Mouse (Mus musculus): ENCODE measurements at regions not wholly inside any gene's neighbourhood (a gene's known extent, or its start where the extent isn't known, plus 50 kb on each side); places are given as distances from the start of the nearest gene placed in this dataset.

DNA sequence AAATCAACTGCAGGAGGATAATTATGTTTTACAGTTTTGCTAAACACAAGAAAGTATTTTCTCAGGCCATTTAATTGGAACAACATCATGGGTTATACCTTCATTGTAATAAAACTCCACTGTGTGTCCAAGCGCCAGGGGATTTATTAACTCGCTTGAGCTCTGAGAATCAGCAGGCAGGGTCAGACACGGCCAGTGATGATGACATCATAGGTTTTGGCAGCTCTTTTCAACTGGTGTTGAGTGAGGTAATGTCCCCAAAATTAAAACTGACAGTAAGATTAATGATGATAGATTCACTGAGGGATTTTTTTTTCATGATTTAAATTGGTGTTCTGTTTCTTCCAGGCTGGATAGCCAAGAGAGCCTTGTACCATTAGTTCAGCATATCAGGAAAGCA is 576.7 kb upstream of the Clint1 start:
- H3K79me2 ChIP-seq (ENCODE audit: control insufficient read depth, insufficient read depth, low read length), result no peaks in the 10 kb centered on the region
- WGBS, result 71% methylated on average over 3 of the region's 3 CpGs
- H3K27me3 ChIP-seq (ENCODE audit: control insufficient read depth, insufficient read depth, low read length), result no peaks in the 10 kb centered on the region
- TF ChIP-seq POLR2A (IDR thresholded peaks at IDR 0.05; ENCODE audit: extremely low read depth, insufficient read depth, low read length) (no peak), CTCF (IDR thresholded peaks at IDR 0.05; ENCODE audit: low read depth, low read length) (no peak)
- H3K4me1 ChIP-seq (ENCODE audit: control insufficient read depth, insufficient read depth, low read length), result no peaks in the 10 kb centered on the region
- no peak overlapping the region for H3K27ac ChIP-seq (replicated peaks; ENCODE audit: insufficient read depth, low read depth, low read length)
- no peaks in the 10 kb centered on the region for H3K36me3 ChIP-seq (ENCODE audit: control insufficient read depth, insufficient read depth, low read length)
- H3K9ac ChIP-seq (ENCODE audit: low read depth, low read length), result no peak overlapping the region
- H3K4me3 ChIP-seq (ENCODE audit: insufficient read depth, low read depth, low read length), result no peak overlapping the region
- no peak for DNase-seq (ENCODE audit: extremely low read depth, low read depth, low spot score)

GRCm38 (mm10) chr11:45296772-45297171 is 555.1 kb upstream of the Clint1 start:
- Histone ChIP-seq H3K9ac (ENCODE audit: low read depth, low read length) (no peak overlapping the region), H3K27ac (replicated peaks; ENCODE audit: insufficient read depth, low read depth, low read length) (no peak overlapping the region), H3K4me1 (ENCODE audit: control insufficient read depth, insufficient read depth, low read length) (no peaks in the 10 kb centered on the region), H3K4me3 (ENCODE audit: insufficient read depth, low read depth, low read length) (no peak overlapping the region), H3K27me3 (ENCODE audit: control insufficient read depth, insufficient read depth, low read length) (no peaks in the 10 kb centered on the region), H3K79me2 (ENCODE audit: control insufficient read depth, insufficient read depth, low read length) (no peaks in the 10 kb centered on the region), H3K36me3 (ENCODE audit: control insufficient read depth, insufficient read depth, low read length) (no peaks in the 10 kb centered on the region)
- WGBS, result 84% methylated on average over 2 of the region's 2 CpGs
- TF ChIP-seq POLR2A (IDR thresholded peaks at IDR 0.05; ENCODE audit: extremely low read depth, insufficient read depth, low read length) (no peak), CTCF (IDR thresholded peaks at IDR 0.05; ENCODE audit: low read depth, low read length) (no peak)
- DNase-seq (ENCODE audit: extremely low read depth, low read depth, low spot score), result no peak

GRCm38 (mm10) chr11:45311934-45312333 is 539.9 kb upstream of the Clint1 start:
- Histone ChIP-seq H3K79me2 (ENCODE audit: control insufficient read depth, insufficient read depth, low read length) (no peaks in the 10 kb centered on the region), H3K4me3 (ENCODE audit: insufficient read depth, low read depth, low read length) (no peak overlapping the region), H3K9ac (ENCODE audit: low read depth, low read length) (no peak overlapping the region), H3K4me1 (ENCODE audit: control insufficient read depth, insufficient read depth, low read length) (no peaks in the 10 kb centered on the region), H3K27ac (replicated peaks; ENCODE audit: insufficient read depth, low read depth, low read length) (no peak overlapping the region), H3K36me3 (ENCODE audit: control insufficient read depth, insufficient read depth, low read length) (no peaks in the 10 kb centered on the region), H3K27me3 (ENCODE audit: control insufficient read depth, insufficient read depth, low read length) (no peaks in the 10 kb centered on the region)
- WGBS, result 90% methylated on average over 6 of the region's 6 CpGs
- no peak for TF ChIP-seq POLR2A (IDR thresholded peaks at IDR 0.05; ENCODE audit: extremely low read depth, insufficient read depth, low read length)
- TF ChIP-seq CTCF (IDR thresholded peaks at IDR 0.05; ENCODE audit: low read depth, low read length), result no peak
- no peak for DNase-seq (ENCODE audit: extremely low read depth, low read depth, low spot score)

DNA sequence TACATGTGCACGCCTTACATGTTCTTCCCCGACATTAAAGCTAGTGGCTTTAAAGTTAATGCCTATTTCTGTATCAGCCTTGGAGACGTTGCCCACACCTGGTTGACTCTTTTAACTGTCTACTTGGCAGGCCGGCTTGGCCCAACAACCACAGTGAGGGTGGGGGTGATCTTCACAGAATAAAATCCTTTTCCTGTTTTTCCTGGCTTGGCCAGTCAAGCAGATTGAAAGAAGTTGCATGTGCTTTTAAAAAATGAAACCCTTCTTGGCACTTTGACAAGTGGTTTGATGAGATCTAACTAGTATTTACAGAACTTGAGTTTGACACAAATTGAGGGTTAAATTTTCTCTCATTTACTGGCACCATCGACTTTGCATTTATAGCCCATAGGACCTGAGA is 528.1 kb upstream of the Clint1 start:
- no peaks in the 10 kb centered on the region for H3K79me2 ChIP-seq (ENCODE audit: control insufficient read depth, insufficient read depth, low read length)
- H3K27ac ChIP-seq (replicated peaks; ENCODE audit: insufficient read depth, low read depth, low read length), result no peak overlapping the region
- WGBS, result 89% methylated on average over 5 of the region's 5 CpGs
- TF ChIP-seq CTCF (IDR thresholded peaks at IDR 0.05; ENCODE audit: low read depth, low read length), result no peak
- TF ChIP-seq POLR2A (IDR thresholded peaks at IDR 0.05; ENCODE audit: extremely low read depth, insufficient read depth, low read length), result no peak
- DNase-seq (ENCODE audit: extremely low read depth, low read depth, low spot score), result no peak
- no peak overlapping the region for H3K9ac ChIP-seq (ENCODE audit: low read depth, low read length)
- H3K4me1 ChIP-seq (ENCODE audit: control insufficient read depth, insufficient read depth, low read length), result no peaks in the 10 kb centered on the region
- H3K36me3 ChIP-seq (ENCODE audit: control insufficient read depth, insufficient read depth, low read length), result no peaks in the 10 kb centered on the region
- H3K27me3 ChIP-seq (ENCODE audit: control insufficient read depth, insufficient read depth, low read length), result no peaks in the 10 kb centered on the region
- H3K4me3 ChIP-seq (ENCODE audit: insufficient read depth, low read depth, low read length), result no peak overlapping the region

GRCm38 (mm10) chr11:45330319-45330718 is 521.5 kb upstream of the Clint1 start:
- no peaks in the 10 kb centered on the region for H3K27me3 ChIP-seq (ENCODE audit: control insufficient read depth, insufficient read depth, low read length)
- H3K27ac ChIP-seq (replicated peaks; ENCODE audit: insufficient read depth, low read depth, low read length), result no peak overlapping the region
- H3K36me3 ChIP-seq (ENCODE audit: control insufficient read depth, insufficient read depth, low read length), result no peaks in the 10 kb centered on the region
- H3K4me1 ChIP-seq (ENCODE audit: control insufficient read depth, insufficient read depth, low read length), result no peaks in the 10 kb centered on the region
- WGBS, result 69% methylated on average over 2 of the region's 2 CpGs
- DNase-seq (ENCODE audit: extremely low read depth, low read depth, low spot score), result no peak
- TF ChIP-seq POLR2A (IDR thresholded peaks at IDR 0.05; ENCODE audit: extremely low read depth, insufficient read depth, low read length) (no peak), CTCF (IDR thresholded peaks at IDR 0.05; ENCODE audit: low read depth, low read length) (no peak)
- H3K4me3 ChIP-seq (ENCODE audit: insufficient read depth, low read depth, low read length), result no peak overlapping the region
- no peak overlapping the region for H3K9ac ChIP-seq (ENCODE audit: low read depth, low read length)
- no peaks in the 10 kb centered on the region for H3K79me2 ChIP-seq (ENCODE audit: control insufficient read depth, insufficient read depth, low read length)

DNA sequence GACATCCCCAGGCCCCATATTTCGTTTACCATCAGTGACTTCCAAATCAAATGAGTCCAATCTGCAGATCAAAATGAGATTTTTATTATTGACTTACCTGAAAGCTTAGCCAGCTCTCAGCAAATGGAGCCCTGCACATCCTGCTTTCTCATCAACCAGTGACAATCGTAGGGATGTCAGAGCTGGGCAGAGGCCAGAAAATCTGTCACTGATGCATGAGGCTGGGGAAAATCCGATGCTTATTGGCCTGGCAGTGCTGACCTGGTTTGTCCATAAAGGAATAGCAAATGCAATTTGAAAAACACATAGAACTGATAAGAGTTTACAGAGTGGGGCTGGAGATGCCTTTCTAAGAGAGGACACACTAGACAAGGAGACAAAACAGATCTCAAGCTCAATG is 518.1 kb upstream of the Clint1 start:
- no peak for TF ChIP-seq CTCF (IDR thresholded peaks at IDR 0.05; ENCODE audit: low read depth, low read length)
- TF ChIP-seq POLR2A (IDR thresholded peaks at IDR 0.05; ENCODE audit: extremely low read depth, insufficient read depth, low read length), result no peak
- Histone ChIP-seq H3K27me3 (ENCODE audit: control insufficient read depth, insufficient read depth, low read length) (no peaks in the 10 kb centered on the region), H3K4me3 (ENCODE audit: insufficient read depth, low read depth, low read length) (no peak overlapping the region), H3K9ac (ENCODE audit: low read depth, low read length) (no peak overlapping the region), H3K36me3 (ENCODE audit: control insufficient read depth, insufficient read depth, low read length) (no peaks in the 10 kb centered on the region), H3K79me2 (ENCODE audit: control insufficient read depth, insufficient read depth, low read length) (no peaks in the 10 kb centered on the region), H3K4me1 (ENCODE audit: control insufficient read depth, insufficient read depth, low read length) (no peaks in the 10 kb centered on the region), H3K27ac (replicated peaks; ENCODE audit: insufficient read depth, low read depth, low read length) (no peak overlapping the region)
- DNase-seq (ENCODE audit: extremely low read depth, low read depth, low spot score), result no peak
- 70% methylated on average over 3 of the region's 3 CpGs for WGBS
